Mouse (Mus musculus) neural tube, embryonic 12.5 days (tissue): ENCODE data around the gene Evi5l. TPM values are rescaled to one million over a fixed set of nuclear protein-coding genes. Genes with fewer than 3 reads are reported as not detected.

ENCODE experiments used
- ATAC-seq: fragments of 200-750 bp; cut with Nextera tagmentation; 2 replicates; pipeline ENCODE4 v1.8.0; 2017; ENCODE audit warnings: low read depth, mild to moderate bottlenecking, moderate TSS enrichment, moderate library complexity; ENCODE audit not compliant: low FRiP score
- H3K27ac ChIP-seq: fragments of 300-500 bp; sonication (generic); 2 replicates; pipeline ENCODE4 v1.5.1; 2016
- H3K27me3 ChIP-seq: fragments of 300-500 bp; sonication (generic); replicated peaks from 2 replicates; pipeline ENCODE4 v1.6.1; 2016; ENCODE audit warnings: mild to moderate bottlenecking
- H3K36me3 ChIP-seq: fragments of 300-500 bp; sonication (generic); 2 replicates; pipeline ENCODE4 v1.6.1; 2016; ENCODE audit warnings: mild to moderate bottlenecking
- H3K4me1 ChIP-seq: fragments of 300-500 bp; sonication (generic); 2 replicates; pipeline ENCODE4 v1.6.1; 2016
- H3K4me2 ChIP-seq: fragments of 300-500 bp; sonication (generic); replicated peaks from 2 replicates; pipeline ENCODE4 v1.6.1; 2016; ENCODE audit warnings: mild to moderate bottlenecking
- H3K4me3 ChIP-seq: fragments of 300-500 bp; sonication (generic); 2 replicates; pipeline ENCODE4 v1.5.1; 2016
- H3K9ac ChIP-seq: fragments of 300-500 bp; sonication (generic); 2 replicates; pipeline ENCODE4 v1.6.1; 2016; ENCODE audit warnings: mild to moderate bottlenecking
- H3K9me3 ChIP-seq: fragments of 300-500 bp; sonication (generic); 2 replicates; pipeline ENCODE4 v1.6.1; 2016; ENCODE audit warnings: mild to moderate bottlenecking
- WGBS: fragments of 180-500 bp; shearing (Covaris S2); methylation state at CpG from one replicate; pipeline ENCODE4 v1.1.7; 2016; 5-methylcytosine and 5-hydroxymethylcytosine counted together
- polyA plus RNA-seq: library from polyadenylated mRNA; unstranded; fragments of >200 nt; fragmentation: Nextera tagmentation; extraction: Ambion mirVana; gene quantifications from 2 replicates; pipeline ENCODE4 v1.2.1, GENCODE M21; 2016

Gene Evi5l
- polyA plus RNA-seq: 72.1 and 74.7 TPM in 2 replicates

- no peak within 1 kb of the TSS for H3K27ac ChIP-seq
These were observed at the start of gene Evi5l for GRCm38 (mm10) chr8:4165852-4166751. TSS of gene Evi5l (plus strand) at chr8:4166567.

GRCm38 (mm10) chr8:4133798-4134197 is 32.6 kb upstream of the Evi5l start, which contains the start of gene Cd209g:
TSS of gene Cd209g (plus strand) at chr8:4134098.
- H3K27ac ChIP-seq: no peak within 1 kb of the TSS
- no peak within 1 kb of the TSS for H3K4me3 ChIP-seq
- no peaks in the 10 kb centered on the region for H3K36me3 ChIP-seq
- no peaks in the 10 kb centered on the region for H3K4me1 ChIP-seq
- no peak for ATAC-seq
- H3K27me3 ChIP-seq: no peaks in the 10 kb centered on the region
- H3K9me3 ChIP-seq: no peaks in the 10 kb centered on the region
- WGBS: 90% methylated on average over 10 of the region's 10 CpGs
- H3K4me2 ChIP-seq: no peak within 1 kb of the TSS
- no peak within 1 kb of the TSS for H3K9ac ChIP-seq

More at GRCm38 (mm10) chr8:4165852-4166751, at the start of gene Evi5l:
- Histone ChIP-seq H3K27me3 (no peaks in the 10 kb centered on the region), H3K9me3 (no peaks in the 10 kb centered on the region), H3K36me3 (no peaks in the 10 kb centered on the region), H3K4me2 (peak within 1 kb of the TSS; percentile 80), H3K4me1 (peaks cover 26% of the 10 kb centered on the region), H3K9ac (peak within 1 kb of the TSS; percentile 87), H3K4me3 (peak within 1 kb of the TSS; percentile 89)
- WGBS: under 1% methylated on average over 51 of the region's 51 CpGs
- ATAC-seq: peak; percentile 98

GRCm38 (mm10) chr8:4139660-4140646 is 26.4 kb upstream of the Evi5l start:
- Histone ChIP-seq H3K4me2 (peak overlapping the region; percentile 31; the same call in 1 of the 2 replicates), H3K9ac (no peak overlapping the region), H3K4me3 (no peak overlapping the region), H3K27ac (no peak overlapping the region), H3K4me1 (no peaks in the 10 kb centered on the region), H3K9me3 (no peaks in the 10 kb centered on the region), H3K36me3 (no peaks in the 10 kb centered on the region), H3K27me3 (no peaks in the 10 kb centered on the region)
- 12% methylated on average over 12 of the region's 12 CpGs for WGBS
- peak; percentile 79 for ATAC-seq

GRCm38 (mm10) chr8:4141721-4142120 is 24.6 kb upstream of the Evi5l start:
- ATAC-seq: no peak
- no peaks in the 10 kb centered on the region for H3K9me3 ChIP-seq
- no peak overlapping the region for H3K27ac ChIP-seq
- no peaks in the 10 kb centered on the region for H3K27me3 ChIP-seq
- no peak overlapping the region for H3K9ac ChIP-seq
- H3K4me1 ChIP-seq: no peaks in the 10 kb centered on the region
- no peaks in the 10 kb centered on the region for H3K36me3 ChIP-seq
- WGBS: 60% methylated on average over 3 of the region's 3 CpGs
- no peak overlapping the region for H3K4me2 ChIP-seq
- H3K4me3 ChIP-seq: no peak overlapping the region

- H3K9me3 ChIP-seq: peaks cover 10% of the 10 kb centered on the region; the same call in 1 of the 2 replicates
- no peaks in the 10 kb centered on the region for H3K4me1 ChIP-seq
- H3K9ac ChIP-seq: no peak overlapping the region
- H3K36me3 ChIP-seq: no peaks in the 10 kb centered on the region
- H3K4me3 ChIP-seq: no peak overlapping the region
- 28% methylated on average over 1 of the region's 1 CpGs for WGBS
- no peaks in the 10 kb centered on the region for H3K27me3 ChIP-seq
- ATAC-seq: no peak
- no peak overlapping the region for H3K4me2 ChIP-seq
- no peak overlapping the region for H3K27ac ChIP-seq
These were observed 19.1 kb upstream of the Evi5l start for GRCm38 (mm10) chr8:4147272-4147671.

- H3K9ac ChIP-seq: no peak overlapping the region
- H3K4me2 ChIP-seq: no peak overlapping the region
- no peak for ATAC-seq
These were observed 11.5 kb upstream of the Evi5l start for GRCm38 (mm10) chr8:4154878-4155277.

GRCm38 (mm10) chr8:4162786-4163185 is 3.6 kb upstream of the Evi5l start:
- Histone ChIP-seq H3K4me3 (no peak overlapping the region), H3K4me2 (no peak overlapping the region), H3K27me3 (no peaks in the 10 kb centered on the region), H3K9me3 (no peaks in the 10 kb centered on the region), H3K9ac (no peak overlapping the region), H3K36me3 (no peaks in the 10 kb centered on the region), H3K4me1 (peaks cover 9% of the 10 kb centered on the region), H3K27ac (no peak overlapping the region)
- 67% methylated on average over 4 of the region's 4 CpGs for WGBS
- ATAC-seq: no peak

More at GRCm38 (mm10) chr8:4154878-4155277, 11.5 kb upstream of the Evi5l start:
- no peaks in the 10 kb centered on the region for H3K4me1 ChIP-seq
- peaks cover 10% of the 10 kb centered on the region; the same call in 1 of the 2 replicates for H3K9me3 ChIP-seq
- no peak overlapping the region for H3K4me3 ChIP-seq
- H3K27me3 ChIP-seq: no peaks in the 10 kb centered on the region
- no peaks in the 10 kb centered on the region for H3K36me3 ChIP-seq
- H3K27ac ChIP-seq: no peak overlapping the region

- Histone ChIP-seq H3K36me3 (no peaks in the 10 kb centered on the region), H3K4me1 (peaks cover 26% of the 10 kb centered on the region), H3K27ac (no peak overlapping the region), H3K4me2 (peak overlapping the region; percentile 59), H3K4me3 (peak overlapping the region; percentile 37), H3K9me3 (no peaks in the 10 kb centered on the region), H3K27me3 (no peaks in the 10 kb centered on the region), H3K9ac (peak overlapping the region; percentile 49)
- WGBS: 3% methylated on average over 13 of the region's 13 CpGs
- no peak; the same call in 1 of the 2 replicates for ATAC-seq
These were observed 1.1 kb upstream of the Evi5l start for GRCm38 (mm10) chr8:4165176-4165851.

GRCm38 (mm10) chr8:4166881-4167525 is 636 bp downstream of the Evi5l start:
- Histone ChIP-seq H3K4me1 (peaks cover 26% of the 10 kb centered on the region), H3K27ac (no peak overlapping the region), H3K27me3 (no peaks in the 10 kb centered on the region), H3K4me3 (peak overlapping the region; percentile 89), H3K36me3 (no peaks in the 10 kb centered on the region), H3K4me2 (peak overlapping the region; percentile 80), H3K9me3 (no peaks in the 10 kb centered on the region), H3K9ac (peak overlapping the region; percentile 87)
- 14% methylated on average over 10 of the region's 10 CpGs for WGBS
- peak; percentile 11 for ATAC-seq

GRCm38 (mm10) chr8:4167918-4168317 is 1.6 kb downstream of the Evi5l start:
- no peak overlapping the region for H3K9ac ChIP-seq
- peaks cover 26% of the 10 kb centered on the region for H3K4me1 ChIP-seq
- H3K9me3 ChIP-seq: no peaks in the 10 kb centered on the region
- H3K4me2 ChIP-seq: peak overlapping the region; percentile 80
- no peaks in the 10 kb centered on the region for H3K36me3 ChIP-seq
- no peaks in the 10 kb centered on the region for H3K27me3 ChIP-seq
- H3K4me3 ChIP-seq: no peak overlapping the region
- H3K27ac ChIP-seq: no peak overlapping the region
- 93% methylated on average over 1 of the region's 1 CpGs for WGBS
- ATAC-seq: no peak

GRCm38 (mm10) chr8:4172486-4172885 is 6.1 kb downstream of the Evi5l start:
- ATAC-seq: no peak
- Histone ChIP-seq H3K4me2 (no peak overlapping the region), H3K4me1 (peaks cover 20% of the 10 kb centered on the region; the same call in 1 of the 2 replicates), H3K36me3 (peaks cover 12% of the 10 kb centered on the region), H3K27ac (no peak overlapping the region), H3K27me3 (no peaks in the 10 kb centered on the region), H3K9ac (no peak overlapping the region), H3K9me3 (no peaks in the 10 kb centered on the region), H3K4me3 (no peak overlapping the region)
- 73% methylated on average over 3 of the region's 3 CpGs for WGBS
